Mouse (Mus musculus) urinary bladder, adult 2 months (tissue): ENCODE results near the gene Defa30. TPM values are rescaled to one million over a fixed set of nuclear protein-coding genes. Genes with fewer than 3 reads are reported as not detected.
"Not testable (repeated sequence)": the region's sequence is repeated elsewhere in the genome, so short reads cannot be mapped to it uniquely, and the experiment has no call there.

Experiments
- DNase-seq: peaks from one replicate; pipeline ENCODE4 v3.0.0; 2022; ENCODE audit warnings: low spot score
- polyA plus RNA-seq: library from polyadenylated mRNA; depleted of rRNA; stranded (reverse); fragments of >200 nt; gene quantifications from 2 replicates; pipeline ENCODE4 v1.2.3, GENCODE M21; 2012; rRNA removed

The Defa30 gene
- not detected in 2 replicates for polyA plus RNA-seq

DNA sequence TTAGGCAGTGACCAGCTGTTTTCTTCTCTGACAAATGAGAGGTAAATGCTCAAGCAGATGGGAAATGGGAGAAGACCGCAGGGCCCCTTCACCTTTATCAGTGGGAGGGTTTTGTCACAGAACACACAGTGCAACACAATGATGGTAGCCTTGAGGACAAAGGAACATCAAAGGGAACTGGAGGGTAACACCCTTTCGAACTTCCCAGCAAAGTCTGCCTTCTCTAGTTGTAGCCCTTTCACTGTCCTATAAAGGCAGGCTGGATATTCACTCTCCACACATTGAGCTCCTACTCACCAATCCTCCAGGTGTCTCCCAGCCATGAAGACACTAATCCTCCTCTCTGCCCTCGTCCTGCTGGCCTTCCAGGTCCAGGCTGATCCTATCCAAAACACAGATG, at the start of gene Defa30:
TSS of gene Defa30 (plus strand) at position 301 of the 400 bp plus-strand sequence.
- DNase-seq: not testable (repeated sequence)

DNA sequence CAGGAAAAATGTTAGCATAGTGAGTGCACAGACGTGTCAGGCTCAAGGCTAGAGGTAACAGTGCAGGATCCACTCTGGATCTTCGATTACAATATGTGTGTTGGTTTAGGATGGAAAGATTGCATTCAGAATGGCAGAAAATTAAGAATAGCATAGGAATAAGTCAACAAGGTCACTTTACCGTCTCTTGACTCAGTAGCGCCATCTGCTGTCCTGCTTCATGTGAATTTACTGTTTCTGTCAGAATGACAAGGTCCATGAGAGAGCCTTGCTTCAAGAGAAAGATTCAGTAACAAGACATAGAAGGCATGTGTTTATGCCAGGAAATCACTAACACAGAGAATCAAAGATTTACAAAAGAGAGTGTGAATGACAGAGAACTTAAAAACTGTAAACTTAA, 41.3 kb upstream of the Defa30 start:
- no peak for DNase-seq

DNA sequence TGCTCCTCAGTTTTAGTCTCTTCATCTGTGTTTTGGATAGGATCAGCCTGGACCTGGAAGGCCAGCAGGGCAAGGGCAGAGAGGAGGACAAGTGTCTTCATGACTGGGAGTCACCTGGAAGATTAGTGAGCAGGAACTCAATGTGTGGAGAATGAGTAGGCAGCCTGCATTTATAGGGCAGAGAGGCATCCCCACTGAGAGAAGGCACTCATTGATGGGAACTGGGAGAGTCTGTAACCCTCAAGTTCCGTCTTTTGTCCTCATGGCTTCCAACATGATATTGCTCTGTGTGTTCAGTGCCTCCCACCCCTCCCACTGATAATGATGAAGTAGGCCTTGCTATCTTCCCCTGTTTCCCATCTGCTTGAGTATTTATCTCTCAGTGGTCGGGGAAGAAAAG, 38.5 kb upstream of the Defa30 start, which contains the start of gene Gm14851:
TSS of gene Gm14851 (minus strand) at position 101 of the 400 bp plus-strand sequence.
- DNase-seq: not testable (repeated sequence)

- DNase-seq: not testable (repeated sequence)
Measured at GRCm38 (mm10) chr8:21161977-21162376, 27.5 kb downstream of the Defa30 start, which contains the start of gene Defa22. TSS of gene Defa22 (plus strand) at chr8:21162277.

Other genes starting within 250 kb of the Defa30 start
- gene Defb33, start 242.0 kb upstream of the Defa30 start, polyA plus RNA-seq: not detected in 2 replicates
- not detected in 2 replicates for gene Gm15056, start 232.0 kb upstream of the Defa30 start, polyA plus RNA-seq
- not detected in 2 replicates for gene Gm6040, start 212.6 kb upstream of the Defa30 start, polyA plus RNA-seq
- not detected in 2 replicates for gene AY761185, start 189.9 kb upstream of the Defa30 start, polyA plus RNA-seq
- gene Defa21, start 109.1 kb upstream of the Defa30 start, polyA plus RNA-seq: not detected in 2 replicates
- gene Defa23, start 79.6 kb upstream of the Defa30 start, polyA plus RNA-seq: not detected in 2 replicates
- 0.25 TPM in 1 of 2 replicates, not detected in the other for gene Defa35, start 69.6 kb upstream of the Defa30 start, polyA plus RNA-seq
- not detected in 2 replicates for gene Defa25, start 50.2 kb upstream of the Defa30 start, polyA plus RNA-seq
- not detected in 2 replicates for gene Gm14851, start 38.6 kb upstream of the Defa30 start, polyA plus RNA-seq
- gene Defa22, start 27.6 kb downstream of the Defa30 start, polyA plus RNA-seq: not detected in 2 replicates
- not detected in 2 replicates for gene Defa31, start 57.0 kb downstream of the Defa30 start, polyA plus RNA-seq
- gene Gm15293, start 66.9 kb downstream of the Defa30 start, polyA plus RNA-seq: not detected in 2 replicates
- gene Gm15292, start 115.1 kb downstream of the Defa30 start, polyA plus RNA-seq: not detected in 2 replicates
- gene Defa27, start 180.9 kb downstream of the Defa30 start, polyA plus RNA-seq: not detected in 2 replicates
- gene Defa29, start 192.4 kb downstream of the Defa30 start, polyA plus RNA-seq: not detected in 2 replicates
- not detected in 2 replicates for gene Defa2, start 243.9 kb downstream of the Defa30 start, polyA plus RNA-seq